ENCODE assay signal across 17 mouse cellular contexts in the genomic region with DNA sequence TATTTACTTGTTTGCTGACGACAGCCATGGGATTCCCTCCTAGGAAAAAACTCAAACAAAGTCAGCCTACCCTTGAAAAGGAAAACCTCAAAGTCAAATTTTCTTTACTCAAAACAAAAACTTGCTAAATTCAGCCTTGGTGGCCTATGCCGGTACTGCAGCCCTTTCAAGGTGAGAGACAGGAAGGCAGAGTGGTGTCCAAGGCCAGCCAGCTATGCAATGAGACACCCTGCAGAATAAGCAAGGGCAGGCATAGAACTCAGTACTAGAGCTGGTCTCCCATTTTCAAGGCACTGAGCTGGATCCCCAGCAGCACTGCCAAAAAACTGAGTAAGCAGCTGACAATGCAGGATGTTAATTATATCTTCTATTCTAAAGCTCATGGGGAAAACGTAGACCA. TPM values are rescaled to one million over a fixed set of nuclear protein-coding genes. Genes with fewer than 3 reads are reported as not detected.
DNase-seq lines count a peak whose midpoint lies in the region; ATAC-seq and TF ChIP-seq lines count a peak whose summit lies in the region.
"Had no signal": no experiment of that assay in that cellular context is flagged by ENCODE, and none has a peak within 500 bp of the region (broad histone marks: within the 10 kb centered on the region; RNA-seq: fewer than 3 reads in every experiment).

No protein-coding gene starts in this region.

- H3K9me3 ChIP-seq in forebrain, postnatal 0 days (ENCODE audit: low read length) = no peaks in the 10 kb centered on the region
- no peaks in the 10 kb centered on the region for H3K9me3 ChIP-seq in forebrain, embryonic 14.5 days (replicated peaks; ENCODE audit: control insufficient read depth, low read length)
- H3K9me3 ChIP-seq in embryonic facial prominence, embryonic 10.5 days = no peaks in the 10 kb centered on the region
- H3K9me3 ChIP-seq: hindbrain, embryonic 15.5 days; midbrain, embryonic 12.5 days had no signal

- TF ChIP-seq POLR2A in lung, adult 2 months (IDR thresholded peaks at IDR 0.05; ENCODE audit: borderline replicate concordance, extremely low read depth, low read depth, low read length) = no peak
- TF ChIP-seq POLR2A in brain, embryonic 14.5 days (IDR thresholded peaks at IDR 0.05; ENCODE audit: borderline replicate concordance, extremely low read depth, insufficient read depth, insufficient read length, poor library complexity, severe bottlenecking) = no peak

- H3K4me1 ChIP-seq in forebrain, postnatal 0 days (ENCODE audit: insufficient read depth) = no peaks in the 10 kb centered on the region
- H3K4me1 ChIP-seq in forebrain, embryonic 14.5 days (ENCODE audit: control insufficient read depth, insufficient read depth, low read length) = no peaks in the 10 kb centered on the region
- no peaks in the 10 kb centered on the region for H3K4me1 ChIP-seq in lung, adult 2 months (ENCODE audit: control insufficient read depth, insufficient read depth, low read length)
- H3K4me1 ChIP-seq in embryonic facial prominence, embryonic 10.5 days = no peaks in the 10 kb centered on the region
- H3K4me1 ChIP-seq: hindbrain, embryonic 15.5 days; midbrain, embryonic 12.5 days had no signal

- no peak overlapping the region for H3K4me2 ChIP-seq in forebrain, postnatal 0 days (ENCODE audit: low read depth)
- H3K4me2 ChIP-seq in forebrain, embryonic 14.5 days (ENCODE audit: low read length) = no peak overlapping the region
- H3K4me2 ChIP-seq: heart, embryonic 11.5 days; hindbrain, embryonic 15.5 days; midbrain, embryonic 12.5 days had no signal

- 65% methylated on average over 3 of the region's 3 CpGs for WGBS in forebrain, postnatal 0 days
- 75% methylated on average over 3 of the region's 3 CpGs for WGBS in forebrain, embryonic 14.5 days
- WGBS in lung, adult 2 months = 69% methylated on average over 3 of the region's 3 CpGs
- whole genome bisulfite sequencing in embryonic facial prominence, embryonic 10.5 days = 81% methylated on average over 3 of the region's 3 CpGs

- no peak overlapping the region for H3K27ac ChIP-seq in forebrain, postnatal 0 days (ENCODE audit: low read depth, low read length)
- H3K27ac ChIP-seq in forebrain, embryonic 14.5 days (ENCODE audit: low read depth, low read length) = no peak overlapping the region
- no peak overlapping the region for H3K27ac ChIP-seq in embryonic facial prominence, embryonic 10.5 days (replicated peaks)
- H3K27ac ChIP-seq: hindbrain, embryonic 15.5 days; midbrain, embryonic 12.5 days had no signal

- no peaks in the 10 kb centered on the region for H3K27me3 ChIP-seq in forebrain, postnatal 0 days (ENCODE audit: insufficient read depth, low read length)
- no peaks in the 10 kb centered on the region for H3K27me3 ChIP-seq in forebrain, embryonic 14.5 days (replicated peaks; ENCODE audit: control insufficient read depth, insufficient read depth, low read length)
- H3K27me3 ChIP-seq in embryonic facial prominence, embryonic 10.5 days (replicated peaks; ENCODE audit: low read depth, poor library complexity, severe bottlenecking) = no peaks in the 10 kb centered on the region
- H3K27me3 ChIP-seq: hindbrain, embryonic 15.5 days; midbrain, embryonic 12.5 days had no signal

- no peak for ATAC-seq in forebrain, postnatal 0 days
- ATAC-seq in forebrain, embryonic 14.5 days = no peak

- peaks cover 60% of the 10 kb centered on the region for H3K36me3 ChIP-seq in forebrain, postnatal 0 days (ENCODE audit: insufficient read depth)
- peaks cover 80% of the 10 kb centered on the region for H3K36me3 ChIP-seq in forebrain, embryonic 14.5 days (ENCODE audit: control insufficient read depth, insufficient read depth, low read length)
- peaks cover 96% of the 10 kb centered on the region for H3K36me3 ChIP-seq in embryonic facial prominence, embryonic 10.5 days (replicated peaks)

- no peak overlapping the region for H3K9ac ChIP-seq in forebrain, postnatal 0 days
- no peak overlapping the region for H3K9ac ChIP-seq in forebrain, embryonic 14.5 days (ENCODE audit: low read length)
- H3K9ac ChIP-seq: hindbrain, embryonic 15.5 days; midbrain, embryonic 12.5 days had no signal

- no peak overlapping the region for H3K4me3 ChIP-seq in forebrain, postnatal 0 days (ENCODE audit: low read depth, low read length)
- H3K4me3 ChIP-seq in forebrain, embryonic 14.5 days (ENCODE audit: low read depth, low read length) = no peak overlapping the region
- no peak overlapping the region for H3K4me3 ChIP-seq in lung, adult 2 months (replicated peaks; ENCODE audit: extremely low read depth, low read depth, low read length)
- H3K4me3 ChIP-seq in embryonic facial prominence, embryonic 10.5 days = no peak overlapping the region
- H3K4me3 ChIP-seq: hindbrain, embryonic 15.5 days; midbrain, embryonic 12.5 days had no signal

- no peak for DNase-seq in forebrain, postnatal 0 days
- no peak for DNase-seq in forebrain, embryonic 14.5 days (ENCODE audit: low spot score)
- no peak for DNase-seq in lung, adult 2 months
- DNase-seq in lung, adult 18-20 months = no peak
- peak; percentile 46 for DNase-seq in ES-CJ7 (ENCODE audit: low read depth, low spot score)
- DNase-seq in brain, embryonic 14.5 days (ENCODE audit: low read depth) = no peak
- DNase-seq in embryonic facial prominence, embryonic 10.5 days (ENCODE audit: low spot score) = no peak
- DNase-seq in frontal cortex, adult 2 months (ENCODE audit: extremely low spot score in 1 of 2, low spot score in 1 of 2) = no peak
- DNase-seq: cerebellum, adult 18-20 months; liver; spleen, adult 18-20 months had no signal

- peak; percentile 44 for TF ChIP-seq CTCF in forebrain, postnatal 0 days (IDR thresholded peaks at IDR 0.05; ENCODE audit: low read depth)
- 0 out of 2 replicates have a peak, but pooled peaks have one; percentile 12 for TF ChIP-seq CTCF in lung, adult 2 months (IDR thresholded peaks at IDR 0.05; ENCODE audit: insufficient read depth, low read length)
- TF ChIP-seq CTCF in brain, embryonic 14.5 days (IDR thresholded peaks at IDR 0.05; ENCODE audit: borderline replicate concordance, extremely low read depth, insufficient read depth, insufficient read length) = peak; percentile 37; the same call in 1 of the 2 replicates

RNA-seq across cellular contexts. Expression of a gene that starts 33.9 kb away (rescaled TPM):
- 216 and 242 TPM in 2 replicates for total RNA-seq in forebrain, postnatal 0 days (2014; rRNA removed)
- 46.6 and 51.9 TPM in 2 replicates for polyA plus RNA-seq in forebrain, postnatal 0 days (2015; fragmentation: Nextera tagmentation; extraction: Ambion mirVana)
- polyA plus RNA-seq in forebrain, embryonic 14.5 days (2014; fragmentation: Nextera tagmentation; extraction: Ambion mirVana) = 103 TPM in 2 replicates
- polyA plus RNA-seq in lung, adult 2 months (2012; rRNA removed) = 21.3 and 24.5 TPM in 2 replicates
- 203 TPM in 2 replicates for polyA plus RNA-seq in brain, embryonic 14.5 days (2012; rRNA removed)
- 54.2 and 56.1 TPM in 2 replicates for polyA plus RNA-seq in embryonic facial prominence, embryonic 10.5 days (2016; fragmentation: Nextera tagmentation; extraction: Ambion mirVana)
- polyA plus RNA-seq in frontal cortex, adult 2 months (2012; rRNA removed) = 69.2 and 76.0 TPM in 2 replicates

RNA-seq across cellular contexts. Expression of a gene that starts 41.6 kb away (rescaled TPM):
- not detected in 2 replicates for total RNA-seq in forebrain, postnatal 0 days (2014; rRNA removed)
- not detected in 2 replicates for polyA plus RNA-seq in forebrain, postnatal 0 days (2015; fragmentation: Nextera tagmentation; extraction: Ambion mirVana)
- not detected in 2 replicates for polyA plus RNA-seq in forebrain, embryonic 14.5 days (2014; fragmentation: Nextera tagmentation; extraction: Ambion mirVana)
- not detected in 2 replicates for polyA plus RNA-seq in lung, adult 2 months (2012; rRNA removed)
- polyA plus RNA-seq in brain, embryonic 14.5 days (2012; rRNA removed) = not detected in 2 replicates
- polyA plus RNA-seq in embryonic facial prominence, embryonic 10.5 days (2016; fragmentation: Nextera tagmentation; extraction: Ambion mirVana) = not detected in 2 replicates
- polyA plus RNA-seq in frontal cortex, adult 2 months (2012; rRNA removed) = not detected in 2 replicates
- polyA plus RNA-seq: C2C12; embryonic facial prominence, embryonic 14.5 days; heart, embryonic 11.5 days; hindbrain, embryonic 15.5 days; midbrain, embryonic 12.5 days; neural tube, embryonic 14.5 days had no signal

RNA-seq across cellular contexts. Expression of a gene that starts 53.8 kb away (rescaled TPM):
- 0.15 and 0.24 TPM in 2 replicates for total RNA-seq in forebrain, postnatal 0 days (2014; rRNA removed)
- 0.05 and 0.10 TPM in 2 replicates for polyA plus RNA-seq in forebrain, postnatal 0 days (2015; fragmentation: Nextera tagmentation; extraction: Ambion mirVana)
- polyA plus RNA-seq in forebrain, embryonic 14.5 days (2014; fragmentation: Nextera tagmentation; extraction: Ambion mirVana) = 0.10 TPM in 1 of 2 replicates, not detected in the other
- 0.05 and 0.07 TPM in 2 replicates for polyA plus RNA-seq in lung, adult 2 months (2012; rRNA removed)
- polyA plus RNA-seq in brain, embryonic 14.5 days (2012; rRNA removed) = 0.06 and 0.08 TPM in 2 replicates
- polyA plus RNA-seq in embryonic facial prominence, embryonic 10.5 days (2016; fragmentation: Nextera tagmentation; extraction: Ambion mirVana) = not detected in 2 replicates
- polyA plus RNA-seq in frontal cortex, adult 2 months (2012; rRNA removed) = 0.08 and 0.12 TPM in 2 replicates
- polyA plus RNA-seq: C2C12; embryonic facial prominence, embryonic 14.5 days; heart, embryonic 11.5 days; neural tube, embryonic 14.5 days had no signal
